Mouse (Mus musculus): ENCODE data around the gene Gm3460. TPM values are rescaled to one million over a fixed set of nuclear protein-coding genes. Genes with fewer than 3 reads are reported as not detected.
"Not testable (repeated sequence)": the region's sequence is repeated elsewhere in the genome, so short reads cannot be mapped to it uniquely, and the experiment has no call there.

The Gm3460 gene
- not detected for total RNA-seq (2021)
- long read RNA-seq, experiment 1: 0 reads
- long read RNA-seq, experiment 2: 0 reads

GRCm38 (mm10) chr14:6622318-6622717 lies at the start of gene Gm3460:
Gene Gm3460, minus strand, starts transcription at chr14:6622418.
- not testable (repeated sequence) for DNase-seq

DNA sequence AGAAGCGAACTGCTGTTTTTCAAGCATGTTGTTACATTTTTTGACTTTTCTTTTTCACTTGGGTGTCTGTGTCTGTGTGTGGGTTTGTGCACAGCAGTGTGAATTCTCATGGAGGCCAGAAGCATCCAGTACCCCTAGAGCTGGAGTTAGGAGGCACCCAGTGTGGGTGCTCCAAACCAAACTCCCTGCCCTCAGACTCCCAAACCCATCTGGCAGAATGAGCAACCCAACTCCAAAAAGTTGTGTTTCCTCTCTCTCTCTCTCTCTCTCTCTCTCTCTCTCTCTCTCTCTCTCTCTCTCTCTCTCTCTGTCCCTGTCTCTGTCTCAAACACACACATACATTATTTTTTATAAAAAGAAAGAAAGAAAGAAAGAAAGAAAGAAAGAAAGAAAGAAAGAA lies 15.8 kb downstream of the Gm3460 start:
- DNase-seq: peak; percentile 3

GRCm38 (mm10) chr14:6605004-6605403 lies 17.2 kb downstream of the Gm3460 start:
- not testable (repeated sequence) for DNase-seq

GRCm38 (mm10) chr14:6604551-6604950 lies 17.7 kb downstream of the Gm3460 start:
- DNase-seq: not testable (repeated sequence)

DNA sequence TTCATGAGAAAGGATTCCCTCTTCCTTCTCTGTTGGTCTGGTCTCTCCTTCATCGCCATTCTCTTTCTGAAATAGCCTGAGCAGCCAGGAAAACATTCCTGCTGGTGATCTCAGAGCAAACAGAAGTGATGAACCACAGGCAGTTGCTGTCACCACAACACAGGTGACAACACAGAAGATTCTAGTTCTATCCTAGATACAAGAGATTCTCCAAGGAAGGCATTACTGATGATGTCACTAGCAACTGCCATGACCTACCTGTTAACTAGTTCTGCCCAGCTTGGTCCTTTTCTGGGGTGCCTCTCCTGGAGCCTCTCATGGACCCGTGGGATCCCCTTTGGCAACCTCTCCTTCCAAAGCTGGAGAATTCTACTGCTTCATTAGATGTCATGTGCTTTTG lies 31.7 kb downstream of the Gm3460 start, which contains the start of gene Gm3629:
TSS of gene Gm3629 (minus strand) at position 101 of the 400 bp plus-strand sequence.
- DNase-seq: not testable (repeated sequence)

Other genes starting within 250 kb of the Gm3460 start
- gene Gm16440, start 232.1 kb downstream of the Gm3460 start, total RNA-seq (2021): not detected
- gene Gm3591, start 209.9 kb downstream of the Gm3460 start, total RNA-seq (2021): under 1 TPM; 0.33 to 0.99 TPM
- gene Gm3594, start 177.8 kb downstream of the Gm3460 start, total RNA-seq (2021): not detected
- gene Gm8356, start 85.1 kb downstream of the Gm3460 start, total RNA-seq (2021): not detected
- under 1 TPM; 0.64 to 0.99 TPM for gene Gm3629, start 31.8 kb downstream of the Gm3460 start, total RNA-seq (2021)
- under 1 TPM in 1 of 2 experiments, not detected in 1; 0.18 TPM for gene Gm10251, start 61.8 kb upstream of the Gm3460 start, total RNA-seq (2021)
- gene Gm8050, start 97.8 kb upstream of the Gm3460 start, total RNA-seq (2021): under 1 TPM in 1 of 2 experiments, not detected in 1; 0.45 TPM
- 1 to 10 TPM; 1.3 to 3.8 TPM for gene Gm3636, start 119.9 kb upstream of the Gm3460 start, total RNA-seq (2021)
- gene Gm8362, start 152.0 kb upstream of the Gm3460 start, total RNA-seq (2021): under 1 TPM in 1 of 2 experiments, not detected in 1; 0.15 TPM
- gene Gm3642, start 217.9 kb upstream of the Gm3460 start, total RNA-seq (2021): under 1 TPM in 1 of 2 experiments, not detected in 1; 0.42 TPM

Measured in adrenal gland, postnatal 10 days (tissue).